Mouse (Mus musculus) hindbrain, embryonic 16.5 days (tissue): ENCODE data around the gene 1700034J05Rik. TPM values are rescaled to one million over a fixed set of nuclear protein-coding genes. Genes with fewer than 3 reads are reported as not detected.

Experiments
- ATAC-seq: fragments of 200-750 bp; cut with Nextera tagmentation; 2 replicates; pipeline ENCODE4 v1.8.0; 2017; ENCODE audit warnings: moderate TSS enrichment, moderate library complexity
- H3K27ac ChIP-seq: fragments of 300-500 bp; sonication (generic); 2 replicates; pipeline ENCODE4 v1.5.1; 2014; ENCODE audit warnings: low read depth, mild to moderate bottlenecking, control low read depth, low read length, moderate library complexity
- H3K27me3 ChIP-seq: fragments of 300-500 bp; sonication (generic); replicated peaks from 2 replicates; pipeline ENCODE4 v1.6.1; 2014; ENCODE audit warnings: low read length; ENCODE audit not compliant: control insufficient read depth, insufficient read depth
- H3K36me3 ChIP-seq: fragments of 300-500 bp; sonication (generic); 2 replicates; pipeline ENCODE4 v1.6.1; 2014; ENCODE audit warnings: mild to moderate bottlenecking, low read length, moderate library complexity, mixed read lengths; ENCODE audit not compliant: control insufficient read depth, insufficient read depth
- H3K4me1 ChIP-seq: fragments of 300-500 bp; sonication (generic); 2 replicates; pipeline ENCODE4 v1.6.1; 2014; ENCODE audit warnings: low read depth, low read length; ENCODE audit not compliant: control insufficient read depth, insufficient read depth
- H3K4me2 ChIP-seq: fragments of 300-500 bp; sonication (generic); 2 replicates; pipeline ENCODE4 v1.6.1; 2014; ENCODE audit warnings: mild to moderate bottlenecking, low read length, control low read depth, moderate library complexity
- H3K4me3 ChIP-seq: fragments of 300-500 bp; sonication (generic); 2 replicates; pipeline ENCODE4 v1.5.1; 2014; ENCODE audit warnings: mild to moderate bottlenecking, low read length, control low read depth, moderate library complexity
- H3K9ac ChIP-seq: fragments of 300-500 bp; sonication (generic); 2 replicates; pipeline ENCODE4 v1.6.1; 2014; ENCODE audit warnings: low read depth, mild to moderate bottlenecking, control low read depth, low read length, moderate library complexity
- H3K9me3 ChIP-seq: fragments of 300-500 bp; sonication (generic); 2 replicates; pipeline ENCODE4 v1.6.1; 2014; ENCODE audit warnings: mild to moderate bottlenecking, low read length, moderate library complexity; ENCODE audit not compliant: control insufficient read depth
- WGBS: fragments of 180-500 bp; shearing (Covaris S2); extraction: QIAGEN DNeasy Blood & Tissue Kit; methylation state at CpG from one replicate; pipeline ENCODE4 v1.1.7; 2014; 5-methylcytosine and 5-hydroxymethylcytosine counted together
- polyA plus RNA-seq: library from polyadenylated mRNA; unstranded; fragments of >200 nt; fragmentation: Nextera tagmentation; extraction: Ambion mirVana; gene quantifications from 2 replicates; pipeline ENCODE4 v1.2.1, GENCODE M21; 2015

Gene 1700034J05Rik
- polyA plus RNA-seq, 1 experiment from 2014 or later: 0.05 TPM

GRCm38 (mm10) chr6:146918341-146918740 lies 35.9 kb downstream of the 1700034J05Rik start:
- H3K36me3 ChIP-seq: no peaks in the 10 kb centered on the region
- H3K27ac ChIP-seq: no peak overlapping the region
- peaks cover 2% of the 10 kb centered on the region; the same call in 1 of the 2 replicates for H3K4me1 ChIP-seq
- no peak overlapping the region for H3K4me3 ChIP-seq
- no peak overlapping the region for H3K4me2 ChIP-seq
- no peak for ATAC-seq
- H3K27me3 ChIP-seq: no peaks in the 10 kb centered on the region
- H3K9me3 ChIP-seq: no peaks in the 10 kb centered on the region
- no peak overlapping the region for H3K9ac ChIP-seq
- 82% methylated on average over 6 of the region's 6 CpGs for WGBS

- Histone ChIP-seq H3K36me3 (no peaks in the 10 kb centered on the region), H3K27me3 (no peaks in the 10 kb centered on the region), H3K4me1 (peaks cover 2% of the 10 kb centered on the region; the same call in 1 of the 2 replicates), H3K4me2 (no peak overlapping the region), H3K9me3 (no peaks in the 10 kb centered on the region), H3K9ac (no peak overlapping the region), H3K27ac (no peak overlapping the region), H3K4me3 (no peak overlapping the region)
- 86% methylated on average over 3 of the region's 3 CpGs for WGBS
- no peak for ATAC-seq
These were observed 36.8 kb downstream of the 1700034J05Rik start for GRCm38 (mm10) chr6:146917396-146917795.

GRCm38 (mm10) chr6:146915808-146916207 lies 38.4 kb downstream of the 1700034J05Rik start:
- 68% methylated on average over 1 of the region's 1 CpGs for whole genome bisulfite sequencing
- H3K9ac ChIP-seq: no peak overlapping the region
- no peaks in the 10 kb centered on the region for H3K9me3 ChIP-seq
- H3K36me3 ChIP-seq: no peaks in the 10 kb centered on the region
- H3K27ac ChIP-seq: no peak overlapping the region
- no peaks in the 10 kb centered on the region for H3K27me3 ChIP-seq
- peaks cover 2% of the 10 kb centered on the region; the same call in 1 of the 2 replicates for H3K4me1 ChIP-seq
- H3K4me2 ChIP-seq: no peak overlapping the region
- no peak overlapping the region for H3K4me3 ChIP-seq
- ATAC-seq: no peak

GRCm38 (mm10) chr6:146913489-146914198 lies 40.6 kb downstream of the 1700034J05Rik start:
- Histone ChIP-seq H3K4me1 (peaks cover 2% of the 10 kb centered on the region; the same call in 1 of the 2 replicates), H3K9me3 (no peaks in the 10 kb centered on the region), H3K27ac (no peak overlapping the region), H3K27me3 (no peaks in the 10 kb centered on the region), H3K4me2 (no peak overlapping the region), H3K4me3 (no peak overlapping the region), H3K36me3 (no peaks in the 10 kb centered on the region), H3K9ac (no peak overlapping the region)
- 68% methylated on average over 4 of the region's 4 CpGs for WGBS
- no peak for ATAC-seq

- Histone ChIP-seq H3K27ac (no peak overlapping the region), H3K9me3 (no peaks in the 10 kb centered on the region), H3K4me3 (no peak overlapping the region), H3K27me3 (no peaks in the 10 kb centered on the region), H3K4me2 (no peak overlapping the region), H3K9ac (no peak overlapping the region), H3K4me1 (peaks cover 2% of the 10 kb centered on the region; the same call in 1 of the 2 replicates), H3K36me3 (no peaks in the 10 kb centered on the region)
- WGBS: 14% methylated on average over 3 of the region's 3 CpGs
- ATAC-seq: no peak
These were observed 41.3 kb downstream of the 1700034J05Rik start for GRCm38 (mm10) chr6:146912835-146913488.

GRCm38 (mm10) chr6:146910801-146911200 lies 43.4 kb downstream of the 1700034J05Rik start:
- Histone ChIP-seq H3K9ac (no peak overlapping the region), H3K27me3 (no peaks in the 10 kb centered on the region), H3K36me3 (no peaks in the 10 kb centered on the region), H3K4me2 (no peak overlapping the region), H3K4me3 (no peak overlapping the region), H3K4me1 (peaks cover 2% of the 10 kb centered on the region; the same call in 1 of the 2 replicates), H3K9me3 (no peaks in the 10 kb centered on the region), H3K27ac (no peak overlapping the region)
- no peak for ATAC-seq
- WGBS: 94% methylated on average over 2 of the region's 2 CpGs

- ATAC-seq: no peak
- H3K27me3 ChIP-seq: no peaks in the 10 kb centered on the region
- H3K27ac ChIP-seq: no peak overlapping the region
- no peak overlapping the region for H3K4me3 ChIP-seq
- no peaks in the 10 kb centered on the region for H3K36me3 ChIP-seq
- no peak overlapping the region for H3K9ac ChIP-seq
- H3K9me3 ChIP-seq: no peaks in the 10 kb centered on the region
- no peak overlapping the region for H3K4me2 ChIP-seq
- 79% methylated on average over 5 of the region's 5 CpGs for WGBS
- peaks cover 2% of the 10 kb centered on the region; the same call in 1 of the 2 replicates for H3K4me1 ChIP-seq
These were observed 44.3 kb downstream of the 1700034J05Rik start for GRCm38 (mm10) chr6:146909725-146910489.

- WGBS: 72% methylated on average over 2 of the region's 2 CpGs
- H3K27ac ChIP-seq: no peak overlapping the region
- no peak overlapping the region for H3K4me2 ChIP-seq
- no peak for ATAC-seq
- H3K9ac ChIP-seq: no peak overlapping the region
- no peak overlapping the region for H3K4me3 ChIP-seq
- H3K4me1 ChIP-seq: no peaks in the 10 kb centered on the region
- no peaks in the 10 kb centered on the region for H3K27me3 ChIP-seq
- no peaks in the 10 kb centered on the region for H3K9me3 ChIP-seq
- no peaks in the 10 kb centered on the region for H3K36me3 ChIP-seq
These were observed 45.4 kb downstream of the 1700034J05Rik start for GRCm38 (mm10) chr6:146908801-146909200.

GRCm38 (mm10) chr6:146907795-146908190 lies 46.4 kb downstream of the 1700034J05Rik start:
- Histone ChIP-seq H3K4me1 (no peaks in the 10 kb centered on the region), H3K4me3 (no peak overlapping the region), H3K27me3 (no peaks in the 10 kb centered on the region), H3K9ac (no peak overlapping the region), H3K4me2 (no peak overlapping the region), H3K36me3 (no peaks in the 10 kb centered on the region), H3K27ac (no peak overlapping the region), H3K9me3 (no peaks in the 10 kb centered on the region)
- ATAC-seq: no peak
- WGBS: 100% methylated on average over 1 of the region's 1 CpGs
